Mouse (Mus musculus) stomach, postnatal 0 days (tissue): ENCODE measurements around the gene Sema3e. TPM values are rescaled to one million over a fixed set of nuclear protein-coding genes. Genes with fewer than 3 reads are reported as not detected.

ENCODE experiments used
- ATAC-seq: fragments of 200-750 bp; cut with Nextera tagmentation; 2 replicates; pipeline ENCODE4 v1.8.0; 2017; ENCODE audit not compliant: low FRiP score, low TSS enrichment
- DNase-seq: peaks from one replicate; pipeline ENCODE4 v3.0.0-alpha.2; 2016; ENCODE audit warnings: low spot score
- H3K27ac ChIP-seq: fragments of 300-500 bp; sonication (generic); replicated peaks from 2 replicates; pipeline ENCODE4 v1.5.1; 2014; ENCODE audit warnings: mild to moderate bottlenecking, control low read depth
- H3K27me3 ChIP-seq: fragments of 300-500 bp; sonication (generic); 2 replicates; pipeline ENCODE4 v1.6.1; 2014; ENCODE audit warnings: low read length; ENCODE audit not compliant: control insufficient read depth, insufficient read depth
- H3K36me3 ChIP-seq: fragments of 300-500 bp; sonication (generic); 2 replicates; pipeline ENCODE4 v1.6.1; 2014; ENCODE audit warnings: low read length, mixed read lengths; ENCODE audit not compliant: control insufficient read depth, insufficient read depth
- H3K4me1 ChIP-seq: fragments of 300-500 bp; sonication (generic); replicated peaks from 2 replicates; pipeline ENCODE4 v1.6.1; 2014; ENCODE audit warnings: antibody characterized with exemption; ENCODE audit not compliant: control insufficient read depth, insufficient read depth
- H3K4me2 ChIP-seq: fragments of 300-500 bp; sonication (generic); replicated peaks from 2 replicates; pipeline ENCODE4 v1.6.1; 2014; ENCODE audit warnings: low read depth, mild to moderate bottlenecking, control low read depth, moderate library complexity
- H3K4me3 ChIP-seq: fragments of 300-500 bp; sonication (generic); 2 replicates; pipeline ENCODE4 v1.5.1; 2014; ENCODE audit warnings: low read depth, low read length, control low read depth
- H3K9ac ChIP-seq: fragments of 300-500 bp; sonication (generic); 2 replicates; pipeline ENCODE4 v1.6.1; 2014; ENCODE audit warnings: mild to moderate bottlenecking, low read length, control low read depth, mixed read lengths
- H3K9me3 ChIP-seq: fragments of 300-500 bp; sonication (generic); 2 replicates; pipeline ENCODE4 v1.6.1; 2016; ENCODE audit warnings: low read length; ENCODE audit not compliant: control insufficient read depth
- CTCF ChIP-seq: IDR thresholded peaks from 2 replicates; pipeline ENCODE4 v1.5.1; 2016; ENCODE audit warnings: antibody characterized with exemption, low read depth, mild to moderate bottlenecking, moderate library complexity
- EP300 ChIP-seq: optimal IDR thresholded peaks from 2 replicates; pipeline ENCODE3; 2016; ENCODE audit warnings: antibody characterized with exemption
- WGBS: fragments of 180-500 bp; shearing (Covaris S2); extraction: QIAGEN DNeasy Blood & Tissue Kit; methylation state at CpG from one replicate; pipeline ENCODE4 v1.1.7; 2014; 5-methylcytosine and 5-hydroxymethylcytosine counted together
- polyA plus RNA-seq: library from polyadenylated mRNA; unstranded; fragments of >200 nt; fragmentation: Nextera tagmentation; extraction: Ambion mirVana; gene quantifications from 2 replicates; pipeline ENCODE4 v1.2.1, GENCODE M21; 2015

The Sema3e gene
- polyA plus RNA-seq, 1 experiment from 2014 or later, result 7.8 TPM

DNA sequence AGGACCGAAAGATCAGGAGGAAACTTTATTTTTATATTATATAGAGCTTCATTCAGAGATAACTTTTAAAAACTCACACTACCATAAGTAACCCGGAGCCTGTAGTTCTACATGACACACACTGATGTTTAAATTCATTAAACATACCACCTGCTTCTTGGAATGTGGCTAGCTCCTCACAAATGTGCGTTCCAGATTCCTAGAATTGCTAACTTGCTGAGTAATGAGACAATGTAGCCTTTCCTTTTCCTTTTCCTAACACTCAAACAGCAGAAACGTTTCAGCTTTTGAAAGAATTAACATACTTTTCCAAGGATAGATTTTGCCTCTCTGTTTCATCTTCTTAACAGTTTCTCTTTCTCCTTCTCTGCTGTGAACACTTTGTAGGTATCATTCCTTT lies 86.3 kb downstream of the Sema3e start:
- Histone ChIP-seq H3K36me3 (no peaks in the 10 kb centered on the region), H3K27me3 (no peaks in the 10 kb centered on the region), H3K4me2 (no peak overlapping the region), H3K4me1 (no peaks in the 10 kb centered on the region), H3K4me3 (no peak overlapping the region), H3K9ac (no peak overlapping the region), H3K27ac (no peak overlapping the region), H3K9me3 (no peaks in the 10 kb centered on the region)
- no peak for ATAC-seq
- no peak for DNase-seq
- TF ChIP-seq EP300 (no peak), CTCF (no peak)
- WGBS, result 44% methylated on average over 4 of the region's 4 CpGs

DNA sequence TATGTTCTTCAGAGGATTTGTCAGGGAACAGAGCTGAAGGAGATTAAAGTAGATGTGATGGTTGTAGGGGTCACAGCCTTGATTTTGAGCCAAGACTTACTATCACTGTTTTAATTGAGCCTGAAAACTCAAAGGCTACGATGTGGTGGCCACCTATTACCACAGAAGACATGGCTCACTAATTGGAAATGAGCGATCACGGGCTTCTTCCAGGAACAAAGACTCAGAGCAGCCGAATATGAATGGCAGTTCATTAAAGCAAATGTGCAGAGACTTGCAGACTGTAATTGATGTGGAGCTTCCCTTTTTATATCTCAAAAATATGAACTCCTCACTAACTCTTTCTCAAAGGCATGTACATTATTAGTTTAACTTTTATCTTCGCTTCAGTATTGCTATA lies 96.8 kb downstream of the Sema3e start:
- ATAC-seq, result no peak
- no peaks in the 10 kb centered on the region for H3K4me1 ChIP-seq
- H3K4me3 ChIP-seq, result no peak overlapping the region
- H3K9ac ChIP-seq, result no peak overlapping the region
- no peaks in the 10 kb centered on the region for H3K9me3 ChIP-seq
- no peak for DNase-seq
- 89% methylated on average over 5 of the region's 5 CpGs for WGBS
- H3K27ac ChIP-seq, result no peak overlapping the region
- H3K27me3 ChIP-seq, result no peaks in the 10 kb centered on the region
- no peaks in the 10 kb centered on the region for H3K36me3 ChIP-seq
- H3K4me2 ChIP-seq, result no peak overlapping the region
- TF ChIP-seq CTCF (no peak), EP300 (no peak)

DNA sequence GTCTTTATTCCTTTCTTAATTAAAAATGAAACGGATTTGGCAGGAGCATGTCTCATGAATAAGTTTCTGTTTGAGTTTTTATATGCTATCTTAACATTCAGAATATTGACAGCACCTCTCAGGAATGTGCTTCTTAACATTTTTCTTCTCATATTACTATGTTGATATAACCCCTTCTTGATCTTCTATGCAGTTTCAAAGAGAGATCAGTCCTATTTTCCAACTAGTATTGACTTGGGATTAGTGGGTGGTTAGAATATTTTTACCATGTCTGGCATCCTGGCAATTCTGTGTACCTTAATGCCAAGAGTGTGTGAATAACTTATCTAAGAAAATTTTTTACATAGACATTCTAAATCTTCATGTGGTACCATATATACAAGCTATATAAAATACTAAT lies 101.5 kb downstream of the Sema3e start:
- TF ChIP-seq CTCF (no peak), EP300 (no peak)
- ATAC-seq, result no peak
- Histone ChIP-seq H3K9ac (no peak overlapping the region), H3K9me3 (no peaks in the 10 kb centered on the region), H3K4me2 (no peak overlapping the region), H3K4me1 (no peaks in the 10 kb centered on the region), H3K36me3 (no peaks in the 10 kb centered on the region), H3K4me3 (no peak overlapping the region), H3K27me3 (no peaks in the 10 kb centered on the region), H3K27ac (no peak overlapping the region)
- no peak for DNase-seq
- WGBS, result 45% methylated on average over 1 of the region's 1 CpGs

DNA sequence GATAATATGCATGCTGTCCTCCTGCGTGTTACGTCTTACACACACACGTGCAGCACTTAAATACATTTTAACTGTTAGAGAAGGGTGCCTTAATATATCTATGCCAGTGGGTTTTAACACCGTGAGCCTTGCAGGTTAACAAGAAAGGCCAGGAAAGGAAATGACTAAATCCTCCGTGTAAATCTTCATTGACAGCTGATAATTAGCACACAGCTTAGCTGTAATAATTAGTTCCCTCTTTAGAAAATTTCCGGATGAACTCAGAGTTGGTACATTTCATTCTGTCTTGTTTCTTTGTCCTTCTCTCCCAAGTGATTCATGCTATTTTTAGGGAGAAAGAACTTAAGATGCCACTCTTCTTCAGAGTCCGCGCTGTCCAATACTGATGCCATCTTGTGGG lies 110.9 kb downstream of the Sema3e start:
- no peak overlapping the region for H3K9ac ChIP-seq
- H3K4me2 ChIP-seq, result no peak overlapping the region
- no peaks in the 10 kb centered on the region for H3K4me1 ChIP-seq
- H3K27me3 ChIP-seq, result no peaks in the 10 kb centered on the region
- H3K9me3 ChIP-seq, result no peaks in the 10 kb centered on the region
- no peak for DNase-seq
- no peak overlapping the region for H3K4me3 ChIP-seq
- no peaks in the 10 kb centered on the region for H3K36me3 ChIP-seq
- no peak for ATAC-seq
- no peak overlapping the region for H3K27ac ChIP-seq
- WGBS, result 62% methylated on average over 8 of the region's 8 CpGs
- TF ChIP-seq EP300 (no peak), CTCF (no peak)

DNA sequence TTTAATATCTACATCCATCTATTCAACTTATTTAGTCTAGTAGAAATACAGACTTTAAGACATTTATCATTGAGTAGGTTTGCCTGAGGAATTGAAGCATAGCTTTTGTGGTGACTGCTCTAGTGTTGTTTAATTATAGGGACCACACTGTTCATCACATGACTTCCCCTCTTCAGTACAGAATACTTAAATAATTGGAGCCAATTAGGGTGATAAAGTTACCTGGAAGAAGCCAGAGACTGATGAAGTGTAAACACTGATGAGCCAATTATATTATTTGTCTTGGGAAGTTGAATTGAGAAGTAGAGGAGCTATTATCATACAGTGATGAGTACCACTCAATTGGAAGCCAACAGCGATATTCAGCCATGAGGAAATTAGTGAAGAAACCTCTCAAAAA lies 113.6 kb downstream of the Sema3e start:
- Histone ChIP-seq H3K36me3 (no peaks in the 10 kb centered on the region), H3K4me1 (no peaks in the 10 kb centered on the region), H3K4me2 (no peak overlapping the region), H3K9ac (no peak overlapping the region), H3K9me3 (no peaks in the 10 kb centered on the region), H3K27ac (no peak overlapping the region), H3K27me3 (no peaks in the 10 kb centered on the region), H3K4me3 (no peak overlapping the region)
- WGBS, result 96% methylated on average over 1 of the region's 1 CpGs
- ATAC-seq, result no peak
- TF ChIP-seq EP300, result no peak
- TF ChIP-seq CTCF, result no peak
- no peak for DNase-seq

DNA sequence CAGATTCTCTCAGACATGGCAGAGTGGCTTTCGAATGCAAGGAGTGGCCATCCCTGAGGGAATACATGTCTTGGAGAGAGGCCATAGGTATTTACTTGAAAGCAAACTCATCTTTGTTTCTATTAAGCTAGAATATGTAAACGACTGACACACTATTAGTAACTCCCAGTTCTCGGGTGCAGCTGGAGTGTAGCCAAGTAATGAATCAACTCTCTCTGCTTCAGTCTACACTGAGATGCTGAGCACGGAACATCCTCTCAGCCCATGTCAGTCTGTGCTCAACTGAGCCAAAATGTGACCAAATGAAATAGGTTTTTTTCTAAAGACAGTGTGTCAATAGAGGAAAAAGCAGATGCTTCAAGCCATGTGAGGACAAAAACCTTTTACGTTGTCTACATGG lies 137.5 kb downstream of the Sema3e start:
- Histone ChIP-seq H3K27ac (no peak overlapping the region), H3K9ac (no peak overlapping the region), H3K27me3 (no peaks in the 10 kb centered on the region), H3K36me3 (no peaks in the 10 kb centered on the region), H3K4me2 (no peak overlapping the region), H3K9me3 (no peaks in the 10 kb centered on the region), H3K4me3 (no peak overlapping the region), H3K4me1 (no peaks in the 10 kb centered on the region)
- ATAC-seq (no peak), DNase-seq (no peak)
- TF ChIP-seq CTCF, result no peak
- TF ChIP-seq EP300, result no peak
- WGBS, result 33% methylated on average over 5 of the region's 5 CpGs

DNA sequence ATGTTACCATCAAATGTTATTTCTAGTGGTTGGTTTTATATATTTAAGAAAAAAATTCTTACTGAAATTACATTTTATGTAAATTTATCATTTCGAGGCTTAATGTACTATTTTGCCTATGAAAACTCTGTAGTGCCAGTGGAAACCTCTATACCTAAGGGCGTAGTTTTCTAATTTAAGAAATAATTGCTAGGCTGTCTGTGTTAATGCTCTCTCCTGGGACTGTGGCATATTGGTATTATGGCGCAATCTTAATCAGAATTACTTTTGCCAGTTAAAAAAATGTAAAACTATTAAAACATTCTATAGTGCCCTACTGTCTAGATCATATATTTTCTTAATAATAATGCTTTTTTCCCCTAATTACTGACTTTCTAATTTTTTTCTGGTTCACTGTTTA lies 138.2 kb downstream of the Sema3e start:
- Histone ChIP-seq H3K4me3 (no peak overlapping the region), H3K4me1 (no peaks in the 10 kb centered on the region), H3K9me3 (no peaks in the 10 kb centered on the region), H3K27ac (no peak overlapping the region), H3K36me3 (no peaks in the 10 kb centered on the region), H3K4me2 (no peak overlapping the region), H3K27me3 (no peaks in the 10 kb centered on the region), H3K9ac (no peak overlapping the region)
- 94% methylated on average over 3 of the region's 3 CpGs for WGBS
- no peak for ATAC-seq
- TF ChIP-seq EP300 (no peak), CTCF (no peak)
- no peak for DNase-seq
